Mouse (Mus musculus) colon, adult 2 months (tissue): ENCODE results near the gene Aadat. TPM values are rescaled to one million over a fixed set of nuclear protein-coding genes. Genes with fewer than 3 reads are reported as not detected.

Experiments
- polyA plus RNA-seq: library from polyadenylated mRNA; depleted of rRNA; stranded (reverse); fragments of >200 nt; gene quantifications from 2 replicates; pipeline ENCODE4 v1.2.3, GENCODE M21; 2012; rRNA removed

The Aadat gene
- 0.21 TPM in 1 of 2 replicates, not detected in the other for polyA plus RNA-seq

DNA sequence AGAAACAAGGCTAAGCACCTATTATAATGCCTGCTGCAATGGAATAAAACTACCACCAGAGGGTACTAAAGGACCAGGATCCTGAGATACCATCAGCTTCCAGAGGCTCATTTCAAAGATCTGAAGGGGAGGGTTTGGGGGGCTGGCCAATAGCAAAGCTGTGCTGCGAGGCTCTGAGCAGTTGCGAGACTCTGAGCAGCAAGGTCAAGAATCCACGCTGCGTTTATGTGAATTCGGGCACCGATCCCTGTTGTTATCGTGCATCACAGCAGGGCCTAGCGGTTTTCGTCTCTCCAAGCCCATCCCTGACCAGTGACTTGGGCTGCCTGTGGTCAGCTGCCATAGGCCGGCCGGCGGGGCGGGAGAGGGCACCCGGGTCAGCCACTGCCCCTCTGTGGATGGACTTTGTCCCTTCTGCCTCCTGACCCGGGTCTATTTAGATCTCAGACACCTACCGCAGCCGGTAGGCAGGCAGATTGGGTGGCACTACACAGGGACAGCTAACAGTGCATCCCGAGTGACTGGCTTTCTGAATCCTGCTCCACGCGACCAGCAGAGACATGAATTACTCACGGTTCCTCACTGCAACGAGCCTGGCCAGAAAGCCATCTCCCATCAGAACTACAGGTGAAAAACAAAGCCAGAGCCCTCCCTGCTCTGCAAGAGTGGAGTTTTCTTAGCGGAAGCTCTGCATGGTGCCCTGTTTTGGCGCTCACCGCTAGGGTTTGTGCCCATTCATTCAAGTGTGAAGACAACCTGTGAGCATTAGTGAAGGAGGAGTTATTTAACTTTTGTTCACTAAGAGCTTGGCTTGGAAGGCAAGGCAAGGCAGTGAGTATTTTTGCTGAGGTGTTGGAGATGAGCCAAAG, at the start of gene Aadat:
Aadat (plus strand) TSS at position 280 of the 869 bp plus-strand sequence.

GRCm38 (mm10) chr8:60503098-60503497, 2.6 kb upstream of the Aadat start, which contains the start of gene Gm10283:
Gm10283 (minus strand) TSS chr8:60503198.

Other genes with a start within 250 kb of the Aadat start
- gene Gm10283, start 2.7 kb upstream of the Aadat start, polyA plus RNA-seq, result not detected in 2 replicates
- 2.9 and 3.9 TPM in 2 replicates for gene Mfap3l, start 126.9 kb downstream of the Aadat start, polyA plus RNA-seq